Mouse (Mus musculus): ENCODE data around the gene Trappc3.

Trappc3 gene

GRCm38 (mm10) chr4:126278961-126279360, 16.8 kb downstream of the Trappc3 start:
- no peak for DNase-seq (ENCODE audit: low read depth)

- DNase-seq (ENCODE audit: low read depth) = no peak
Observed at GRCm38 (mm10) chr4:126281706-126282105, 19.6 kb downstream of the Trappc3 start.

GRCm38 (mm10) chr4:126283582-126283981, 21.5 kb downstream of the Trappc3 start:
- DNase-seq (ENCODE audit: low read depth) = no peak

GRCm38 (mm10) chr4:126286492-126286891, 24.4 kb downstream of the Trappc3 start, which contains the start of gene Col8a2:
TSS of gene Col8a2 (plus strand) at chr4:126286793.
- no peak for DNase-seq (ENCODE audit: low read depth)

- no peak for DNase-seq (ENCODE audit: low read depth)
Observed at GRCm38 (mm10) chr4:126287302-126287995, 25.3 kb downstream of the Trappc3 start.

GRCm38 (mm10) chr4:126288085-126288666, 26.1 kb downstream of the Trappc3 start:
- DNase-seq (ENCODE audit: low read depth) = no peak

GRCm38 (mm10) chr4:126290314-126290713, 28.2 kb downstream of the Trappc3 start:
- no peak for DNase-seq (ENCODE audit: low read depth)

- no peak for DNase-seq (ENCODE audit: low read depth)
Observed at GRCm38 (mm10) chr4:126291196-126291595, 29.1 kb downstream of the Trappc3 start.

GRCm38 (mm10) chr4:126295152-126295551, 33.0 kb downstream of the Trappc3 start:
- no peak for DNase-seq (ENCODE audit: low read depth)

GRCm38 (mm10) chr4:126295937-126296336, 33.8 kb downstream of the Trappc3 start:
- no peak for DNase-seq (ENCODE audit: low read depth)

GRCm38 (mm10) chr4:126296617-126297101, 34.5 kb downstream of the Trappc3 start:
- peak; percentile 37 for DNase-seq (ENCODE audit: low read depth)

GRCm38 (mm10) chr4:126300916-126301583, 38.9 kb downstream of the Trappc3 start:
- peak; percentile 33 for DNase-seq (ENCODE audit: low read depth)

GRCm38 (mm10) chr4:126301584-126302309, 39.6 kb downstream of the Trappc3 start:
- peak; percentile 22 for DNase-seq (ENCODE audit: low read depth)

GRCm38 (mm10) chr4:126303877-126304276, 41.8 kb downstream of the Trappc3 start:
- peak; percentile 35 for DNase-seq (ENCODE audit: low read depth)

GRCm38 (mm10) chr4:126305428-126305827, 43.3 kb downstream of the Trappc3 start:
- DNase-seq (ENCODE audit: low read depth) = no peak

GRCm38 (mm10) chr4:126306058-126306457, 43.9 kb downstream of the Trappc3 start:
- DNase-seq (ENCODE audit: low read depth) = no peak

- DNase-seq (ENCODE audit: low read depth) = no peak
Observed at GRCm38 (mm10) chr4:126306827-126307226, 44.7 kb downstream of the Trappc3 start.

- no peak for DNase-seq (ENCODE audit: low read depth)
Observed at GRCm38 (mm10) chr4:126309211-126309921, 47.2 kb downstream of the Trappc3 start.

GRCm38 (mm10) chr4:126309922-126310309, 47.8 kb downstream of the Trappc3 start:
- peak; percentile 85 for DNase-seq (ENCODE audit: low read depth)

GRCm38 (mm10) chr4:126310344-126310743, 48.2 kb downstream of the Trappc3 start:
- DNase-seq (ENCODE audit: low read depth) = no peak

GRCm38 (mm10) chr4:126311566-126312200, 49.6 kb downstream of the Trappc3 start:
- DNase-seq (ENCODE audit: low read depth) = no peak

Measured in naive thymus-derived CD4-positive, alpha-beta T cell, adult 2 months (primary cell).